Mouse (Mus musculus) MEL (cell line): ENCODE data around the gene Agbl5. TPM values are rescaled to one million over a fixed set of nuclear protein-coding genes. Genes with fewer than 3 reads are reported as not detected.

ENCODE experiments used
- DNase-seq: peaks from one replicate; pipeline ENCODE4 v3.0.0; 2011; ENCODE audit warnings: low read depth, low spot score
- H3K27ac ChIP-seq: 2 replicates; pipeline ENCODE4 v1.5.1; 2012; ENCODE audit warnings: low read depth, mild to moderate bottlenecking, control low read depth, low read length, moderate library complexity; ENCODE audit not compliant: control insufficient read depth
- H3K27me3 ChIP-seq, 2 experiments: fragments of 150-350 bp in 1 of 2; sonication (generic) in 1 of 2; 2 replicates each; pipeline ENCODE4 v1.6.1; 2012; ENCODE audit warnings: low read length in 2 of 2, mild to moderate bottlenecking in 2 of 2, improper control_type of control experiment in 1 of 2, moderate library complexity in 1 of 2; ENCODE audit not compliant: insufficient read depth in 2 of 2, control insufficient read depth in 1 of 2
- H3K36me3 ChIP-seq, 2 experiments: 2 replicates each; pipeline ENCODE4 v1.6.1; 2012 to 2014; ENCODE audit warnings: low read length in 2 of 2, improper control_type of control experiment in 1 of 2, inconsistent platforms in 1 of 2, mild to moderate bottlenecking in 1 of 2; ENCODE audit not compliant: insufficient read depth in 2 of 2, control insufficient read depth in 1 of 2
- H3K4me1 ChIP-seq, 2 experiments: fragments of 150-350 bp in 1 of 2; sonication (generic) in 1 of 2; 2 replicates each; pipeline ENCODE4 v1.6.1; 2012; ENCODE audit warnings: low read length in 2 of 2, improper control_type of control experiment in 1 of 2, mild to moderate bottlenecking in 1 of 2; ENCODE audit not compliant: insufficient read depth in 2 of 2, control insufficient read depth in 1 of 2
- H3K4me3 ChIP-seq, 2 experiments: fragments of 150-350 bp in 1 of 2; sonication (generic) in 1 of 2; 2 replicates each; pipeline ENCODE4 v1.5.1; 2012; ENCODE audit warnings: low read depth in 2 of 2, low read length in 2 of 2, mild to moderate bottlenecking in 2 of 2, moderate library complexity in 2 of 2, control low read depth in 1 of 2, improper control_type of control experiment in 1 of 2; ENCODE audit not compliant: control insufficient read depth in 1 of 2, insufficient read depth in 1 of 2
- H3K79me2 ChIP-seq: 2 replicates; pipeline ENCODE4 v1.6.1; 2012; ENCODE audit warnings: mild to moderate bottlenecking, low read length, moderate library complexity; ENCODE audit not compliant: control insufficient read depth, poor library complexity, insufficient read depth
- H3K9ac ChIP-seq: 2 replicates; pipeline ENCODE4 v1.6.1; 2012; ENCODE audit warnings: low read depth, mild to moderate bottlenecking, control low read depth, low read length, moderate library complexity; ENCODE audit not compliant: control insufficient read depth, poor library complexity, severe bottlenecking
- H3K9me3 ChIP-seq: fragments of 150-350 bp; sonication (generic); replicated peaks from 2 replicates; pipeline ENCODE4 v1.6.1; 2012; ENCODE audit warnings: mild to moderate bottlenecking, low read length, improper control_type of control experiment, moderate library complexity; ENCODE audit not compliant: insufficient read depth
- BHLHE40 ChIP-seq: IDR thresholded peaks from 2 replicates; pipeline ENCODE4 v1.6.1; 2012; ENCODE audit warnings: low read depth, mild to moderate bottlenecking, inconsistent platforms, low read length, improper control_type of control experiment, borderline replicate concordance
- CHD2 ChIP-seq: IDR thresholded peaks from 2 replicates; pipeline ENCODE4 v1.6.1; 2011; ENCODE audit warnings: low read length, improper control_type of control experiment
- CTCF ChIP-seq, 3 experiments: IDR thresholded peaks in 2 of 3; conservative IDR thresholded peaks in 1 of 3; 2 replicates each; pipeline ENCODE4 v1.5.1; 2011 to 2012; ENCODE audit warnings: low read length in 3 of 3, low read depth in 2 of 3, mild to moderate bottlenecking in 2 of 3, improper control_type of control experiment in 1 of 3, inconsistent platforms in 1 of 3, mixed read lengths in 1 of 3, moderate library complexity in 1 of 3; ENCODE audit not compliant: control insufficient read depth in 1 of 3, insufficient read depth in 1 of 3, poor library complexity in 1 of 3, severe bottlenecking in 1 of 3
- E2F4 ChIP-seq: IDR thresholded peaks from 2 replicates; pipeline ENCODE4 v1.6.1; 2011; ENCODE audit warnings: low read depth, low read length, improper control_type of control experiment, borderline replicate concordance
- ELF1 ChIP-seq: IDR thresholded peaks from 2 replicates; pipeline ENCODE4 v1.6.1; 2014; ENCODE audit warnings: low read depth, mild to moderate bottlenecking, inconsistent platforms, low read length, improper control_type of control experiment, moderate library complexity
- EP300 ChIP-seq, 2 experiments: IDR thresholded peaks; 2 replicates each; pipeline ENCODE4 v1.6.1; 2011; ENCODE audit warnings: improper control_type of control experiment in 2 of 2, low read length in 2 of 2, low read depth in 1 of 2, mild to moderate bottlenecking in 1 of 2
- ETS1 ChIP-seq: IDR thresholded peaks from 2 replicates; pipeline ENCODE4 v1.6.1; 2012; ENCODE audit warnings: low read depth, mild to moderate bottlenecking, inconsistent platforms, low read length, improper control_type of control experiment, moderate library complexity
- GATA1 ChIP-seq: IDR thresholded peaks from 2 replicates; pipeline ENCODE4 v1.6.1; 2011; ENCODE audit warnings: low read depth, low read length, improper control_type of control experiment
- HCFC1 ChIP-seq: IDR thresholded peaks from 2 replicates; pipeline ENCODE4 v1.6.1; 2012; ENCODE audit warnings: low read depth, mild to moderate bottlenecking, inconsistent platforms, low read length, improper control_type of control experiment, moderate library complexity
- JUND ChIP-seq: IDR thresholded peaks from 2 replicates; pipeline ENCODE4 v1.6.1; 2011; ENCODE audit warnings: low read depth, mild to moderate bottlenecking, improper control_type of control experiment, low read length
- KAT2A ChIP-seq: conservative IDR thresholded peaks from 2 replicates; pipeline ENCODE4 v1.6.1; 2012; ENCODE audit warnings: low read depth, low read length, improper control_type of control experiment, inconsistent platforms
- MAX ChIP-seq: IDR thresholded peaks from 2 replicates; pipeline ENCODE4 v1.6.1; 2011; ENCODE audit warnings: low read length, improper control_type of control experiment
- MAZ ChIP-seq: IDR thresholded peaks from 2 replicates; pipeline ENCODE4 v1.6.1; 2012; ENCODE audit warnings: low read depth, mild to moderate bottlenecking, inconsistent platforms, low read length, improper control_type of control experiment
- MEF2A ChIP-seq: IDR thresholded peaks from 2 replicates; pipeline ENCODE4 v1.6.1; 2014; ENCODE audit warnings: low read depth, mild to moderate bottlenecking, inconsistent platforms, low read length, improper control_type of control experiment; ENCODE audit not compliant: poor library complexity, insufficient replicate concordance, severe bottlenecking; ENCODE audit errors: extremely low read depth
- MXI1 ChIP-seq: IDR thresholded peaks from 2 replicates; pipeline ENCODE4 v1.6.1; 2011; ENCODE audit warnings: mild to moderate bottlenecking, low read depth, low read length, improper control_type of control experiment
- MYB ChIP-seq: IDR thresholded peaks from 2 replicates; pipeline ENCODE4 v1.6.1; 2011; ENCODE audit warnings: mild to moderate bottlenecking, low read depth, low read length, improper control_type of control experiment
- MYC ChIP-seq: IDR thresholded peaks from 2 replicates; pipeline ENCODE4 v1.6.1; 2011; ENCODE audit warnings: low read depth, mild to moderate bottlenecking, low read length, improper control_type of control experiment, moderate library complexity
- NELFE ChIP-seq: IDR thresholded peaks from 2 replicates; pipeline ENCODE4 v1.6.1; 2011; ENCODE audit warnings: low read depth, low read length, improper control_type of control experiment
- NRF1 ChIP-seq: IDR thresholded peaks from 2 replicates; pipeline ENCODE4 v1.6.1; 2014; ENCODE audit warnings: low read depth, mild to moderate bottlenecking, inconsistent platforms, low read length, improper control_type of control experiment, moderate library complexity; ENCODE audit not compliant: poor library complexity, insufficient read depth, severe bottlenecking
- POLR2A ChIP-seq, 2 experiments: IDR thresholded peaks; 2 replicates each; pipeline ENCODE4 v1.6.1; 2011 to 2012; ENCODE audit warnings: low read length in 2 of 2, mild to moderate bottlenecking in 2 of 2, control low read depth in 1 of 2, improper control_type of control experiment in 1 of 2, low read depth in 1 of 2, moderate library complexity in 1 of 2; ENCODE audit not compliant: control insufficient read depth in 1 of 2, insufficient read depth in 1 of 2, poor library complexity in 1 of 2
- POLR2AphosphoS2 ChIP-seq: IDR thresholded peaks from 2 replicates; pipeline ENCODE4 v1.6.1; 2011; ENCODE audit warnings: low read length, improper control_type of control experiment
- POLR2AphosphoS5 ChIP-seq: IDR thresholded peaks from 2 replicates; pipeline ENCODE4 v1.6.1; 2012; ENCODE audit warnings: low read depth, borderline replicate concordance, mild to moderate bottlenecking, inconsistent platforms, low read length, moderate library complexity, mixed read lengths
- RAD21 ChIP-seq: IDR thresholded peaks from 2 replicates; pipeline ENCODE4 v1.6.1; 2011; ENCODE audit warnings: mild to moderate bottlenecking, low read depth, low read length, improper control_type of control experiment
- RCOR1 ChIP-seq: IDR thresholded peaks from 2 replicates; pipeline ENCODE4 v1.6.1; 2012; ENCODE audit warnings: low read depth, mild to moderate bottlenecking, inconsistent platforms, low read length, improper control_type of control experiment
- SIN3A ChIP-seq: IDR thresholded peaks from 2 replicates; pipeline ENCODE4 v1.6.1; 2012; ENCODE audit warnings: low read length, improper control_type of control experiment, inconsistent platforms
- SMC3 ChIP-seq: IDR thresholded peaks from 2 replicates; pipeline ENCODE4 v1.6.1; 2011; ENCODE audit warnings: low read depth, low read length, improper control_type of control experiment
- TBP ChIP-seq: IDR thresholded peaks from 2 replicates; pipeline ENCODE4 v1.8.0; 2011; ENCODE audit warnings: low read depth, low read length, improper control_type of control experiment
- TCF12 ChIP-seq: IDR thresholded peaks from 2 replicates; pipeline ENCODE4 v1.6.1; 2014; ENCODE audit warnings: low read depth, mild to moderate bottlenecking, inconsistent platforms, low read length, improper control_type of control experiment, moderate library complexity
- UBTF ChIP-seq: IDR thresholded peaks from 2 replicates; pipeline ENCODE4 v1.6.1; 2012; ENCODE audit warnings: low read depth, mild to moderate bottlenecking, inconsistent platforms, low read length, improper control_type of control experiment, moderate library complexity, borderline replicate concordance; ENCODE audit not compliant: insufficient read depth
- USF1 ChIP-seq: IDR thresholded peaks from 2 replicates; pipeline ENCODE4 v1.6.1; 2014; ENCODE audit warnings: low read depth, mild to moderate bottlenecking, inconsistent platforms, low read length, improper control_type of control experiment, moderate library complexity
- USF2 ChIP-seq, 2 experiments: IDR thresholded peaks; 2 replicates each; pipeline ENCODE4 v1.6.1; 2011 to 2012; ENCODE audit warnings: improper control_type of control experiment in 2 of 2, low read length in 2 of 2, borderline replicate concordance in 1 of 2, inconsistent platforms in 1 of 2, low read depth in 1 of 2, mild to moderate bottlenecking in 1 of 2; ENCODE audit not compliant: insufficient read depth in 1 of 2
- ZC3H11A ChIP-seq: IDR thresholded peaks from 2 replicates; pipeline ENCODE4 v1.6.1; 2012; ENCODE audit warnings: low read depth, mild to moderate bottlenecking, inconsistent platforms, low read length, improper control_type of control experiment
- ZMIZ1 ChIP-seq: IDR thresholded peaks from 2 replicates; pipeline ENCODE4 v1.6.1; 2012; ENCODE audit warnings: low read depth, mild to moderate bottlenecking, inconsistent platforms, low read length, improper control_type of control experiment, moderate library complexity
- ZNF384 ChIP-seq: IDR thresholded peaks from 2 replicates; pipeline ENCODE4 v1.6.1; 2012; ENCODE audit warnings: low read depth, mild to moderate bottlenecking, inconsistent platforms, low read length, improper control_type of control experiment
- polyA plus RNA-seq, 2 experiments: library from polyadenylated mRNA; stranded (reverse) in 1 of 2; unstranded in 1 of 2; fragments of >175 nt in 1 of 2; fragments of >200 nt in 1 of 2; gene quantifications; 2 replicates each; pipeline versions ENCODE4 v1.2.1 to v1.2.4; 2012; ENCODE audit warnings: low replicate concordance in 2 of 2, low read depth in 1 of 2; ENCODE audit not compliant: insufficient read length in 2 of 2, insufficient read depth in 1 of 2, missing spikeins in 1 of 2
- total RNA-seq: library from RNA; depleted of rRNA; stranded (reverse); fragments of 300-350 nt; gene quantifications from 2 replicates; pipeline ENCODE4 v1.2.3, GENCODE M21; 2012

Gene Agbl5
- total and polyA plus RNA-seq, 3 experiments: 10.6 to 45.0 TPM; not detected in 1

DNA sequence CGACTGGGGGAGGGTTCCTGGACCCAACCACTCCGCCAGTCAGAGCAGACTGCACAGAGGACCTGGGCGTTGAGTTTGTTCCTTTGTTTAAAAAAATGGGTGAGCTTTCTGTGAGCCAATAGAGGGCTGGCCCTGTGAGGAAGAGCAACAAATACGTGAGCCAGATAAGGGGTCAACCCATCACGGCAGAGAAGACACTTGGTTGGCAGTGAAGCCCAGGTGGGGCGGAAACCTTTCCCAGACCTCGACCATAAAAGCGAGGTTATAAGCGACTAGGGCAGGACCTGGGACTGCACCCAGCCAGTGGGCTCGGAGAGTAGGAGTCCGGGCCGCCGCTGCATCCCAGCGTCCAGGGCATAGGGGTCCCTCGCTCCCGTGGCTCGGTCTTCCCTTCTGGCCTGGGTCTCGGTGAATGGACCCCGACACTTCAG lies 1.1 kb upstream of the Agbl5 start:
- TF ChIP-seq BHLHE40 (no peak), ZC3H11A (no peak), POLR2AphosphoS5 (peak; percentile 18; the same call in 1 of the 2 replicates), MEF2A (0 out of 2 replicates have a peak, but pooled peaks have one; percentile 21), MAX (no peak; the same call in 1 of the 2 replicates), ELF1 (peak; percentile 66), MAZ (0 out of 2 replicates have a peak, but pooled peaks have one; percentile 11), TCF12 (peak; percentile 27), NRF1 (no peak), HCFC1 (peak; percentile 66; the same call in 1 of the 2 replicates), POLR2A (IDR thresholded peaks at IDR 0.05; ENCODE audit: control insufficient read depth in 1 of 2, insufficient read depth in 1 of 2, low read depth in 1 of 2, low read length in 2 of 2, poor library complexity in 1 of 2) (peak; percentile 96 to 99), SIN3A (peak; percentile 73), NELFE (peak; percentile 97), RAD21 (no peak), E2F4 (no peak), CHD2 (no peak), TBP (peak; percentile 84; the same call in 1 of the 2 replicates), ETS1 (peak; percentile 18; the same call in 1 of the 2 replicates), EP300 (IDR thresholded peaks at IDR 0.05; ENCODE audit: low read depth in 1 of 2, low read length in 2 of 2) (no peak), JUND (no peak), USF1 (0 out of 2 replicates have a peak, but pooled peaks have one; percentile 9), POLR2AphosphoS2 (no peak; the same call in 1 of the 2 replicates), GATA1 (peak; percentile 90), ZNF384 (peak; percentile 95), SMC3 (no peak), MYC (no peak), RCOR1 (no peak), KAT2A (no peak), MXI1 (no peak; the same call in none of the 2 replicates), CTCF (IDR thresholded peaks at IDR 0.05 in 2 of 3, conservative IDR thresholded peaks at IDR 0.05 in 1 of 3; ENCODE audit: control insufficient read depth in 1 of 3, insufficient read depth in 1 of 3, low read depth in 2 of 3, low read length in 3 of 3, poor library complexity in 1 of 3, severe bottlenecking in 1 of 3) (no peak), USF2 (IDR thresholded peaks at IDR 0.05; ENCODE audit: borderline replicate concordance in 1 of 2, insufficient read depth in 1 of 2, low read depth in 1 of 2, low read length in 2 of 2) (no peak), ZMIZ1 (peak; percentile 99), UBTF (no peak), MYB (no peak)
- peak overlapping the region; percentile 50 to 72 for H3K4me3 ChIP-seq
- peak overlapping the region; percentile 66 for H3K9ac ChIP-seq
- H3K27me3 ChIP-seq: no peaks in the 10 kb centered on the region
- peaks cover 0 to 10% of the 10 kb centered on the region in 2 experiments; a peak in 2 of 4 replicates for H3K4me1 ChIP-seq
- H3K27ac ChIP-seq: peak overlapping the region; percentile 60
- DNase-seq: peak; percentile 99
- H3K79me2 ChIP-seq: peaks cover 5% of the 10 kb centered on the region; the same call in 1 of the 2 replicates
- no peaks in the 10 kb centered on the region for H3K9me3 ChIP-seq
- H3K36me3 ChIP-seq: peaks cover 0 to 12% of the 10 kb centered on the region in 2 experiments; a peak in 1 of 4 replicates
